Mouse (Mus musculus): Measurements from ENCODE around the gene Cct7.

DNA sequence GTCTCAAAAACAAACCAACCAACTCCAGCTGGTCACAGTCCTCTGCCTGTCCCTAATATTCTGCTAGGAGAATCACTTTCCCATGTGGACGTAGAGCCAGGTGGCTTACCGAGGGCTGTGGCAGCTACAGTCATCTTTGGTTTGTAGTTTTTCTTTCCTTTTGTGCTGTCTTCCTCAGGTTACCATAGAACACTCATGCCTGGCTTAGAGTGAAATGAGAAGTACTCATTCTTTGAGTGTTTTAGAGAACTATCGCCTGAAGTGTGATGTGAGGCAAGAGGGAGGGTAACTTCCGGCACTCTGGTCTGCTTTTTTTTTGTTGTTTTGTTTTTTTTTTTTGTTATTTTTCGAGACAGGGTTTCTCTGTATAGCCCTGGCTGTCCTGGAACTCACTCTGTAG lies 17.4 kb upstream of the Cct7 start:
- TF ChIP-seq POLR2A (IDR thresholded peaks at IDR 0.05; ENCODE audit: control insufficient read depth, low read depth, low read length) (no peak), CTCF (IDR thresholded peaks at IDR 0.05; ENCODE audit: control insufficient read depth, insufficient read depth, insufficient replicate concordance, low read depth, low read length) (no peak)
